Mouse (Mus musculus) embryonic facial prominence, embryonic 13.5 days (tissue): ENCODE measurements around the gene Gm21863. TPM values are rescaled to one million over a fixed set of nuclear protein-coding genes. Genes with fewer than 3 reads are reported as not detected.
"Not testable (repeated sequence)": the region's sequence is repeated elsewhere in the genome, so short reads cannot be mapped to it uniquely, and the experiment has no call there.

ENCODE experiments used
- ATAC-seq: fragments of 200-750 bp; cut with Nextera tagmentation; 2 replicates; pipeline ENCODE4 v1.8.0; 2017; ENCODE audit warnings: low read depth; ENCODE audit not compliant: insufficient number of reproducible peaks, insufficient read depth, low FRiP score, low TSS enrichment
- H3K27ac ChIP-seq: fragments of 300-500 bp; sonication (generic); 2 replicates; pipeline ENCODE4 v1.5.1; 2015; ENCODE audit warnings: moderate library complexity, mild to moderate bottlenecking, inconsistent platforms
- H3K27me3 ChIP-seq: fragments of 300-500 bp; sonication (generic); 2 replicates; pipeline ENCODE4 v1.6.1; 2015; ENCODE audit warnings: mild to moderate bottlenecking, inconsistent platforms
- H3K36me3 ChIP-seq: fragments of 300-500 bp; sonication (generic); 2 replicates; pipeline ENCODE4 v1.6.1; 2015; ENCODE audit warnings: mild to moderate bottlenecking, inconsistent platforms
- H3K4me1 ChIP-seq: fragments of 300-500 bp; sonication (generic); 2 replicates; pipeline ENCODE4 v1.6.1; 2015; ENCODE audit warnings: inconsistent platforms
- H3K4me2 ChIP-seq: fragments of 300-500 bp; sonication (generic); 2 replicates; pipeline ENCODE4 v1.6.1; 2015; ENCODE audit warnings: moderate library complexity, mild to moderate bottlenecking, inconsistent platforms
- H3K4me3 ChIP-seq: fragments of 300-500 bp; sonication (generic); 2 replicates; pipeline ENCODE4 v1.5.1; 2015; ENCODE audit warnings: mild to moderate bottlenecking, inconsistent platforms
- H3K9ac ChIP-seq: fragments of 300-500 bp; sonication (generic); 2 replicates; pipeline ENCODE4 v1.6.1; 2015; ENCODE audit warnings: mild to moderate bottlenecking, inconsistent platforms
- H3K9me3 ChIP-seq: fragments of 300-500 bp; sonication (generic); 2 replicates; pipeline ENCODE4 v1.6.1; 2016; ENCODE audit warnings: inconsistent platforms
- WGBS: fragments of 180-500 bp; shearing (Covaris S2); methylation state at CpG from one replicate; pipeline ENCODE4 v1.1.7; 2015; ENCODE audit warnings: mixed read lengths; 5-methylcytosine and 5-hydroxymethylcytosine counted together
- polyA plus RNA-seq: library from polyadenylated mRNA; unstranded; fragments of >200 nt; fragmentation: Nextera tagmentation; extraction: Ambion mirVana; gene quantifications from 2 replicates; pipeline ENCODE4 v1.2.1, GENCODE M21; 2015

Gene Gm21863
- polyA plus RNA-seq = not detected in 2 replicates

DNA sequence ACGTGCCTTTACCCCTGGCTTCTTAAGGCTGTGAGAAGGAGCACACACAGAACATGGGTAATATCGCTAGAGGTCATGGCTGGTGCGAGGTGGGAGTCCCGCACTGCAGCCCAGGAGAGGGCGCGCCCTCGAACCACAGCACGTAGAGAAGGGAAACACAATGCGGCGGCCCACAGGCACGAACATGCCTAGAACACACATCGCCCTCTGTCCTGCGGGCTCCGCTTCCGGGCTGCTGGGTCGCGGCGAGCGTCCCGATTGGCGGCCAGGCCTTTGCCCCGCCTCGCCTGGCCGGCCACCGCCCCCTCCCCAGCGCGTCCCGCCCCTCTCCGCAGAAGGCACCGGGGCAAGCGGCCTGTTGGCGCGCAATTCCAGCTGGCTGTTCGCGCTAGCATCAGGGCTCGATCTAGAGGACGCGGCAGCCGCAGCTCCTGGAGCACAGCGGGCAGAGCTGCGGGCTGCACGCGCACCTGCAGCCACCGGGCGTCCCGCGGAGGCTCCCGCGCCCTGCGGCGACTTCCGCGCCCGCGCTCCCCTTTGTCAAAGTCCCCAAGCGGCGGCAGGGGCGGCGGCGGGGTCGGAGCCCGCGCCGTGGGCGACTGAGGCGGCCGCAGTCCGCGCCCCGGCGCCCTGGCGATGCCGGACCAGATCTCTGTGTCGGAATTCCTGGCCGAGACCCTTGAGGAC lies at the start of gene Gm21863:
Gene Gm21863, plus strand, starts transcription at position 637 of the 687 bp plus-strand sequence.
- H3K27me3 ChIP-seq, H3K4me2 ChIP-seq, H3K4me1 ChIP-seq, H3K4me3 ChIP-seq, H3K9ac ChIP-seq, H3K27ac ChIP-seq, H3K36me3 ChIP-seq: not testable (repeated sequence)
- 18% methylated on average over 66 of the region's 75 CpGs for WGBS
- ATAC-seq = peak; percentile 78
- peaks cover 11% of the 10 kb centered on the region for H3K9me3 ChIP-seq

DNA sequence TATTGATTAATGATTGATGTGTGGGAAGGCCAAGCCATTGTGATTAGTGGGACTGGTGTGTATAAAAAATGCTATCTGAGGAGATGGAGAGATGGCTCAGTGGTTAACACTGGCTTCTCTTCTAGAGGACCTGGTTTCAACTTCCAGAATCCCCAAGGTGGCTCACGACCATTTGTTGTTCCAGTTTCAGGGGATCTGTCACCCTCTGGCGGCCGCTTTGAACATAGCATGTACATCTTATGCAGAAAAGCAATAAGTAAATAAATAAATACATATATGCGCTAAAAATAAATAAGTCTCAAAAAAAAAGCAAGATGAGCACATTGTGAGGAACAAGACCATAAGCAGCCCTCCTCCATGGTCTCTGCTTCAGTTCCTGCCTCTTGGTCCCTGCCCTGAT lies 26.3 kb upstream of the Gm21863 start:
- WGBS = 30% methylated on average over 4 of the region's 4 CpGs
- peaks cover 14% of the 10 kb centered on the region; the same call in 1 of the 2 replicates for H3K9me3 ChIP-seq

More for the DNA sequence above, 26.3 kb upstream of the Gm21863 start:
- H3K27me3 ChIP-seq, H3K27ac ChIP-seq, ATAC-seq, H3K36me3 ChIP-seq, H3K4me2 ChIP-seq, H3K4me3 ChIP-seq, H3K4me1 ChIP-seq, H3K9ac ChIP-seq: not testable (repeated sequence)
